Mouse (Mus musculus): ENCODE results near the gene Dolpp1.
"Not testable (repeated sequence)": the region's sequence is repeated elsewhere in the genome, so short reads cannot be mapped to it uniquely, and the experiment has no call there.

DNA sequence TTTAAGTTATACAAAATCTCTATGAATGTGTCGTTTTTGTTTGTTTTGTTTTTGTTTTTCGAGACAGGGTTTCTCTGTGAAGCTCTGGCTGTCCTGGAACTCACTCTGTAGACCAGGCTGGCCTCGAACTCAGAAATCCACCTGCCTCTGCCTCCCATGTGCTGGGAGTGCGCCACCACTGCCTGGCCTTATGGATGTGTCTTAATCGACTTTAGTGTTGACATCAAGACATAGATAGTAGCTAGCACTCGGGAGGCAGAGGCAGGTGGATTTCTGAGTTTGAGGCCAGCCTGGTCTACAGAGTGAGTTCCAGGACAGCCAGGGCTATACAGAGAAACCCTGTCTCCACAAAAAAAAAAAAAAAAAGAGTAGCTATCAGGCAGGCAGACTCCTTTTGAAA is 25.1 kb downstream of the Dolpp1 start:
- TF ChIP-seq TAL1, GATA1 (IDR thresholded peaks at IDR 0.05; ENCODE audit: low read length): not testable (repeated sequence)
